Mouse (Mus musculus) small intestine, adult 2 months (tissue): ENCODE measurements around the gene Rnf39.

Source experiments
- CTCF ChIP-seq: fragments of 200-500 bp; IDR thresholded peaks from 2 replicates; pipeline ENCODE4 v1.5.1; 2012; ENCODE audit warnings: low read depth, mild to moderate bottlenecking, control low read depth, inconsistent platforms, low read length, moderate library complexity, mixed read lengths; ENCODE audit not compliant: insufficient replicate concordance, insufficient read length; ENCODE audit errors: extremely low read depth
- POLR2A ChIP-seq: fragments of 200-500 bp; IDR thresholded peaks from 2 replicates; pipeline ENCODE4 v1.6.1; 2012; ENCODE audit warnings: low read depth, mild to moderate bottlenecking, control low read depth, inconsistent platforms, low read length, moderate library complexity

DNA sequence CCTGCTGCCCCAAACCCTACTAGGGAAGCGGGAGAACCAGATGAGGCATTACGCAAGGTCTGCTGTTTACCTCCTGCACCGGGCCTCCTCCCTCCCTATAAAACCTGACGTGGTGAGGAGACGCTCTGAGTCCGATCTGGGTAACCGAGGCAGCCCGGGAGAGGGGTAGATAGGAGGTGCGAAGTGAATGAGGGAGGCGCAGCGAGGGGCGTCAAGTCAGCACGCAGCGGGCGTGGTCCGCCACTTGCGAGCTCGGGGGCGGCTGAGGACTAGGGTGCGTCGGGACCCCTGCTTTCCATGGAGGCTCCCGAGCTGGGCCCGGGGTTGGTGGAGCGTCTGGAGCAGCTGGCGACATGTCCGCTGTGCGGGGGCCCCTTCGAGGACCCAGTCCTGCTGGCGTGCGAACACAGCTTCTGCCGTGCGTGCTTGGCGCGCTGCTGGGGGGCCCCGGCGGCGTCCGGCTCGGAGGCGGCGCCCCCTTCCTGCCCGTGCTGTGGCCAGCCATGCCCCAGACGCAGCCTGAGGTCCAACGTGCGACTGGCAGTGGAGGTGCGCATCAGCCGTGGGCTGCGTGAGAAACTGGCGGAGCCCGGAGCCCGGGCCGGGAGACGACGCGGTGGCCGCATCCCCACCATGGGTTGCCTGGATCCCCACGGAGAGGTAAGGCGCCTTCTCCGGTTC lies at the start of gene Rnf39:
- TF ChIP-seq CTCF (no peak), POLR2A (no peak)
